Mouse (Mus musculus) stomach, postnatal 0 days (tissue): ENCODE data around the gene Ccdc77.

ENCODE experiments used
- CTCF ChIP-seq: IDR thresholded peaks from 2 replicates; pipeline ENCODE4 v1.5.1; 2016; ENCODE audit warnings: antibody characterized with exemption, low read depth, mild to moderate bottlenecking, moderate library complexity
- EP300 ChIP-seq: optimal IDR thresholded peaks from 2 replicates; pipeline ENCODE3; 2016; ENCODE audit warnings: antibody characterized with exemption

- TF ChIP-seq CTCF = no peak
- TF ChIP-seq EP300 = no peak
Observed at GRCm38 (mm10) chr6:120356478-120356877, 7.7 kb downstream of the Ccdc77 start.
